Mouse (Mus musculus) midbrain, embryonic 16.5 days (tissue): ENCODE data around the gene Slc2a2. TPM values are rescaled to one million over a fixed set of nuclear protein-coding genes. Genes with fewer than 3 reads are reported as not detected.
A peak's percentile ranks its signal among the peaks of the same experiment; 100 is the strongest.

Experiments used
- ATAC-seq: fragments of 200-750 bp; cut with Nextera tagmentation; 2 replicates; pipeline ENCODE4 v1.8.0; 2017; ENCODE audit warnings: moderate TSS enrichment
- H3K27ac ChIP-seq: fragments of 300-500 bp; sonication (generic); 2 replicates; pipeline ENCODE4 v1.5.1; 2014; ENCODE audit warnings: mild to moderate bottlenecking, low read length, mixed read lengths
- H3K27me3 ChIP-seq: fragments of 300-500 bp; sonication (generic); 2 replicates; pipeline ENCODE4 v1.6.1; 2014; ENCODE audit warnings: low read depth, low read length, mixed read lengths; ENCODE audit not compliant: control insufficient read depth, insufficient read depth
- H3K36me3 ChIP-seq: fragments of 300-500 bp; sonication (generic); 2 replicates; pipeline ENCODE4 v1.6.1; 2014; ENCODE audit warnings: mild to moderate bottlenecking, low read length, moderate library complexity, mixed read lengths; ENCODE audit not compliant: control insufficient read depth, insufficient read depth
- H3K4me1 ChIP-seq: fragments of 300-500 bp; sonication (generic); 2 replicates; pipeline ENCODE4 v1.6.1; 2014; ENCODE audit warnings: mild to moderate bottlenecking, low read length, mixed read lengths; ENCODE audit not compliant: control insufficient read depth, insufficient read depth
- H3K4me2 ChIP-seq: fragments of 300-500 bp; sonication (generic); 2 replicates; pipeline ENCODE4 v1.6.1; 2014; ENCODE audit warnings: mild to moderate bottlenecking, low read length, mixed read lengths
- H3K4me3 ChIP-seq: fragments of 300-500 bp; sonication (generic); 2 replicates; pipeline ENCODE4 v1.5.1; 2014; ENCODE audit warnings: low read depth, mild to moderate bottlenecking, low read length, moderate library complexity, mixed read lengths
- H3K9ac ChIP-seq: fragments of 300-500 bp; sonication (generic); 2 replicates; pipeline ENCODE4 v1.6.1; 2014; ENCODE audit warnings: low read depth, low read length, mixed read lengths
- H3K9me3 ChIP-seq: fragments of 300-500 bp; sonication (generic); replicated peaks from 2 replicates; pipeline ENCODE4 v1.6.1; 2014; ENCODE audit warnings: mild to moderate bottlenecking, low read length, mixed read lengths; ENCODE audit not compliant: control insufficient read depth, poor library complexity, severe bottlenecking
- WGBS: fragments of 180-500 bp; shearing (Covaris S2); extraction: QIAGEN DNeasy Blood & Tissue Kit; methylation state at CpG from one replicate; pipeline ENCODE4 v1.1.7; 2014; 5-methylcytosine and 5-hydroxymethylcytosine counted together
- polyA plus RNA-seq: library from polyadenylated mRNA; unstranded; fragments of >200 nt; fragmentation: Nextera tagmentation; extraction: Ambion mirVana; gene quantifications from 2 replicates; pipeline ENCODE4 v1.2.1, GENCODE M21; 2015

Gene Slc2a2
- polyA plus RNA-seq, 1 experiment from 2014 or later, result 0.11 TPM

GRCm38 (mm10) chr3:28775361-28775760, 77.7 kb downstream of the Slc2a2 start:
- Histone ChIP-seq H3K4me3 (no peak overlapping the region), H3K27me3 (no peaks in the 10 kb centered on the region; the same call in 1 of the 2 replicates), H3K4me2 (no peak overlapping the region), H3K27ac (no peak overlapping the region), H3K9ac (no peak overlapping the region), H3K4me1 (no peaks in the 10 kb centered on the region), H3K36me3 (no peaks in the 10 kb centered on the region), H3K9me3 (no peaks in the 10 kb centered on the region)
- 94% methylated on average over 7 of the region's 7 CpGs for WGBS
- ATAC-seq, result no peak

GRCm38 (mm10) chr3:28775958-28776357, 78.3 kb downstream of the Slc2a2 start:
- Histone ChIP-seq H3K36me3 (no peaks in the 10 kb centered on the region), H3K27ac (no peak overlapping the region), H3K9ac (no peak overlapping the region), H3K27me3 (no peaks in the 10 kb centered on the region; the same call in 1 of the 2 replicates), H3K4me1 (no peaks in the 10 kb centered on the region; the same call in 1 of the 2 replicates), H3K4me2 (no peak overlapping the region), H3K9me3 (no peaks in the 10 kb centered on the region), H3K4me3 (no peak overlapping the region)
- WGBS, result 78% methylated on average over 1 of the region's 1 CpGs
- ATAC-seq, result no peak

DNA sequence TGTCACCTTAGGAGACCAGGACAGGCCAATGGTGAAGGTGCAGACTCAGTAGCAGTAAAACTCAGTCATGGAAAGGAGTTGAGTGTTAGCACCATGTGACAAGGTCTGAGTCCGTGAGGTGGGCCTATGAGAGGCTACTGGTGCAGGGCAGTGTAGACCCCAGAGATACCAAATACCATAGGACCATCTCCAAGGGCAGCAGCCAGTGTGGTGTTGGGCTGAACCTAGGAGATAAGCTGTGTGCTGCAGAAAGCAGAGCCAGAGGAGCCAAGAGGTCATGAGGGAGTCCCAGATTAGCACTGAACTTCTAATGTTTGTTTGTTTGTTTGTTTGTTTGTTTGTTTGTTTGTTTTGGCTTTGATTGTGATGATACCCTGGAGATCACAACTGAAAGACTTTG, 78.8 kb downstream of the Slc2a2 start:
- WGBS, result 79% methylated on average over 1 of the region's 1 CpGs
- no peak overlapping the region for H3K4me3 ChIP-seq
- H3K9ac ChIP-seq, result no peak overlapping the region
- no peaks in the 10 kb centered on the region; the same call in 1 of the 2 replicates for H3K27me3 ChIP-seq
- no peak overlapping the region for H3K27ac ChIP-seq
- H3K4me1 ChIP-seq, result no peaks in the 10 kb centered on the region; the same call in 1 of the 2 replicates
- no peak for ATAC-seq
- no peak overlapping the region for H3K4me2 ChIP-seq
- H3K36me3 ChIP-seq, result no peaks in the 10 kb centered on the region
- H3K9me3 ChIP-seq, result no peaks in the 10 kb centered on the region

GRCm38 (mm10) chr3:28780511-28780910, 82.8 kb downstream of the Slc2a2 start:
- Histone ChIP-seq H3K4me1 (peaks cover 7% of the 10 kb centered on the region), H3K36me3 (no peaks in the 10 kb centered on the region), H3K4me2 (peak overlapping the region; percentile 90), H3K27ac (no peak overlapping the region), H3K27me3 (no peaks in the 10 kb centered on the region; the same call in 1 of the 2 replicates), H3K4me3 (peak overlapping the region; percentile 86), H3K9ac (no peak overlapping the region), H3K9me3 (no peaks in the 10 kb centered on the region)
- 76% methylated on average over 9 of the region's 9 CpGs for WGBS
- ATAC-seq, result peak; percentile 30

Other genes starting within 250 kb of the Slc2a2 start
- 9.5 and 9.9 TPM in 2 replicates for gene Eif5a2, start 83.4 kb downstream of the Slc2a2 start, polyA plus RNA-seq
- 224 and 241 TPM in 2 replicates for gene Rpl22l1, start 107.5 kb downstream of the Slc2a2 start, polyA plus RNA-seq
- not detected in 2 replicates for gene Gm1527, start 194.7 kb downstream of the Slc2a2 start, polyA plus RNA-seq